Mouse (Mus musculus): ENCODE measurements around the gene Ahcy. TPM values are rescaled to one million over a fixed set of nuclear protein-coding genes. Genes with fewer than 3 reads are reported as not detected.
"Not testable (repeated sequence)": the region's sequence is repeated elsewhere in the genome, so short reads cannot be mapped to it uniquely, and the experiment has no call there.

The Ahcy gene
- polyA plus RNA-seq, 1 experiment from 2014 or later: 85.6 TPM

GRCm38 (mm10) chr2:155074766-155075330 is 551 bp upstream of the Ahcy start:
- Histone ChIP-seq H3K4me3 (ENCODE audit: low read depth, low read length) (peak overlapping the region; percentile 58), H3K9ac (peak overlapping the region; percentile 69), H3K9me3 (ENCODE audit: low read depth, low read length) (no peaks in the 10 kb centered on the region), H3K27me3 (ENCODE audit: insufficient read depth, low read length) (no peaks in the 10 kb centered on the region), H3K4me2 (peak overlapping the region; percentile 71), H3K4me1 (ENCODE audit: insufficient read depth) (peaks cover 10% of the 10 kb centered on the region), H3K27ac (ENCODE audit: low read depth) (peak overlapping the region; percentile 55; the same call in 1 of the 2 replicates), H3K36me3 (ENCODE audit: insufficient read depth) (peaks cover 4% of the 10 kb centered on the region; the same call in 1 of the 2 replicates)
- peak; percentile 54 for ATAC-seq (ENCODE audit: insufficient read depth)
- no peak for DNase-seq
- no peak for TF ChIP-seq CTCF (IDR thresholded peaks at IDR 0.05; ENCODE audit: low read depth)
- 14% methylated on average over 12 of the region's 12 CpGs for WGBS

- Histone ChIP-seq H3K36me3 (ENCODE audit: insufficient read depth) (peaks cover 9% of the 10 kb centered on the region), H3K27me3 (ENCODE audit: insufficient read depth, low read length) (no peaks in the 10 kb centered on the region), H3K9ac (peak overlapping the region; percentile 69), H3K4me3 (ENCODE audit: low read depth, low read length) (peak overlapping the region; percentile 58), H3K4me1 (ENCODE audit: insufficient read depth) (peaks cover 10% of the 10 kb centered on the region), H3K4me2 (peak overlapping the region; percentile 71), H3K27ac (ENCODE audit: low read depth) (no peak overlapping the region), H3K9me3 (ENCODE audit: low read depth, low read length) (no peaks in the 10 kb centered on the region)
- no peak for ATAC-seq (ENCODE audit: insufficient read depth)
- WGBS: 13% methylated on average over 3 of the region's 3 CpGs
- no peak for TF ChIP-seq CTCF (IDR thresholded peaks at IDR 0.05; ENCODE audit: low read depth)
- DNase-seq: peak; percentile 16
These were observed 950 bp downstream of the Ahcy start for GRCm38 (mm10) chr2:155073347-155073746.

- TF ChIP-seq CTCF (IDR thresholded peaks at IDR 0.05; ENCODE audit: low read depth): no peak
- ATAC-seq (ENCODE audit: insufficient read depth) (no peak), DNase-seq (no peak)
- Histone ChIP-seq H3K4me1 (ENCODE audit: insufficient read depth) (peaks cover 10% of the 10 kb centered on the region), H3K9ac (no peak overlapping the region), H3K27me3 (ENCODE audit: insufficient read depth, low read length) (no peaks in the 10 kb centered on the region), H3K4me2 (peak overlapping the region; percentile 71), H3K27ac (ENCODE audit: low read depth) (no peak overlapping the region), H3K36me3 (ENCODE audit: insufficient read depth) (peaks cover 17% of the 10 kb centered on the region), H3K4me3 (ENCODE audit: low read depth, low read length) (0 out of 2 replicates have a peak overlapping the region, but pooled peaks have one; percentile 58), H3K9me3 (ENCODE audit: low read depth, low read length) (no peaks in the 10 kb centered on the region)
- WGBS: 85% methylated on average over 8 of the region's 8 CpGs
These were observed 1.7 kb downstream of the Ahcy start for GRCm38 (mm10) chr2:155072353-155073145.

GRCm38 (mm10) chr2:155071027-155071426 is 3.3 kb downstream of the Ahcy start:
- Histone ChIP-seq H3K4me3 (ENCODE audit: low read depth, low read length) (no peak overlapping the region), H3K27me3 (ENCODE audit: insufficient read depth, low read length) (no peaks in the 10 kb centered on the region), H3K9me3 (ENCODE audit: low read depth, low read length) (no peaks in the 10 kb centered on the region), H3K27ac (ENCODE audit: low read depth) (no peak overlapping the region), H3K36me3 (ENCODE audit: insufficient read depth) (peaks cover 33% of the 10 kb centered on the region), H3K4me2 (no peak overlapping the region), H3K4me1 (ENCODE audit: insufficient read depth) (peaks cover 10% of the 10 kb centered on the region), H3K9ac (no peak overlapping the region)
- TF ChIP-seq CTCF (IDR thresholded peaks at IDR 0.05; ENCODE audit: low read depth): no peak
- ATAC-seq (ENCODE audit: insufficient read depth): no peak
- DNase-seq: no peak
- 81% methylated on average over 9 of the region's 9 CpGs for WGBS

GRCm38 (mm10) chr2:155057361-155057760 is 16.9 kb downstream of the Ahcy start:
- 59% methylated on average over 1 of the region's 1 CpGs for WGBS
- no peak for ATAC-seq (ENCODE audit: insufficient read depth)
- no peak for TF ChIP-seq CTCF (IDR thresholded peaks at IDR 0.05; ENCODE audit: low read depth)

GRCm38 (mm10) chr2:155056076-155056578 is 18.2 kb downstream of the Ahcy start:
- no peaks in the 10 kb centered on the region for H3K9me3 ChIP-seq (ENCODE audit: low read depth, low read length)
- H3K36me3 ChIP-seq (ENCODE audit: insufficient read depth): peaks cover 17% of the 10 kb centered on the region
- ATAC-seq (ENCODE audit: insufficient read depth): no peak
- H3K27ac ChIP-seq (ENCODE audit: low read depth): no peak overlapping the region
- no peak for TF ChIP-seq CTCF (IDR thresholded peaks at IDR 0.05; ENCODE audit: low read depth)
- H3K4me3 ChIP-seq (ENCODE audit: low read depth, low read length): no peak overlapping the region
- peaks cover 5% of the 10 kb centered on the region; the same call in 1 of the 2 replicates for H3K4me1 ChIP-seq (ENCODE audit: insufficient read depth)
- no peak overlapping the region for H3K9ac ChIP-seq
- DNase-seq: no peak
- no peak overlapping the region for H3K4me2 ChIP-seq
- WGBS: 62% methylated on average over 5 of the region's 5 CpGs
- no peaks in the 10 kb centered on the region for H3K27me3 ChIP-seq (ENCODE audit: insufficient read depth, low read length)

More at GRCm38 (mm10) chr2:155057361-155057760, 16.9 kb downstream of the Ahcy start:
- no peaks in the 10 kb centered on the region for H3K9me3 ChIP-seq (ENCODE audit: low read depth, low read length)
- H3K4me1 ChIP-seq (ENCODE audit: insufficient read depth): no peaks in the 10 kb centered on the region
- no peak for DNase-seq
- no peak overlapping the region for H3K4me3 ChIP-seq (ENCODE audit: low read depth, low read length)
- H3K4me2 ChIP-seq: no peak overlapping the region
- no peaks in the 10 kb centered on the region for H3K27me3 ChIP-seq (ENCODE audit: insufficient read depth, low read length)
- H3K27ac ChIP-seq (ENCODE audit: low read depth): no peak overlapping the region
- H3K9ac ChIP-seq: no peak overlapping the region
- peaks cover 28% of the 10 kb centered on the region for H3K36me3 ChIP-seq (ENCODE audit: insufficient read depth)

GRCm38 (mm10) chr2:155054672-155055071 is 19.6 kb downstream of the Ahcy start:
- Histone ChIP-seq H3K27me3 (ENCODE audit: insufficient read depth, low read length) (no peaks in the 10 kb centered on the region), H3K4me3 (ENCODE audit: low read depth, low read length) (no peak overlapping the region), H3K9ac (no peak overlapping the region), H3K36me3 (ENCODE audit: insufficient read depth) (peaks cover 9% of the 10 kb centered on the region), H3K9me3 (ENCODE audit: low read depth, low read length) (no peaks in the 10 kb centered on the region), H3K27ac (ENCODE audit: low read depth) (no peak overlapping the region), H3K4me2 (no peak overlapping the region), H3K4me1 (ENCODE audit: insufficient read depth) (peaks cover 9% of the 10 kb centered on the region; the same call in 1 of the 2 replicates)
- ATAC-seq (ENCODE audit: insufficient read depth) (no peak), DNase-seq (no peak)
- TF ChIP-seq CTCF (IDR thresholded peaks at IDR 0.05; ENCODE audit: low read depth): no peak
- 90% methylated on average over 3 of the region's 3 CpGs for WGBS

GRCm38 (mm10) chr2:155053512-155053911 is 20.8 kb downstream of the Ahcy start:
- 92% methylated on average over 8 of the region's 8 CpGs for WGBS
- H3K9me3 ChIP-seq (ENCODE audit: low read depth, low read length): not testable (repeated sequence)

More at GRCm38 (mm10) chr2:155053512-155053911, 20.8 kb downstream of the Ahcy start:
- H3K4me3 ChIP-seq (ENCODE audit: low read depth, low read length); H3K36me3 ChIP-seq (ENCODE audit: insufficient read depth); H3K4me2 ChIP-seq; H3K9ac ChIP-seq; DNase-seq; H3K4me1 ChIP-seq (ENCODE audit: insufficient read depth); H3K27me3 ChIP-seq (ENCODE audit: insufficient read depth, low read length); ATAC-seq (ENCODE audit: insufficient read depth); H3K27ac ChIP-seq (ENCODE audit: low read depth): not testable (repeated sequence)

Data from lung, embryonic 14.5 days (tissue).